Mouse (Mus musculus) limb, embryonic 11.5 days (tissue): ENCODE data around the gene Id1. TPM values are rescaled to one million over a fixed set of nuclear protein-coding genes. Genes with fewer than 3 reads are reported as not detected.

Source experiments
- ATAC-seq: fragments of 200-750 bp; cut with Nextera tagmentation; 2 replicates; pipeline ENCODE4 v1.8.0; 2017; ENCODE audit warnings: low read depth; ENCODE audit not compliant: insufficient number of reproducible peaks, low FRiP score, low TSS enrichment
- DNase-seq: peaks from one replicate; pipeline ENCODE4 v3.0.0-alpha.2; 2015; ENCODE audit warnings: low spot score
- H3K27ac ChIP-seq: fragments of 300-500 bp; sonication (generic); replicated peaks from 2 replicates; pipeline ENCODE4 v1.5.1; 2014; ENCODE audit warnings: low read depth, mild to moderate bottlenecking, low read length
- H3K27me3 ChIP-seq: fragments of 300-500 bp; sonication (generic); 2 replicates; pipeline ENCODE4 v1.6.1; 2014; ENCODE audit warnings: mild to moderate bottlenecking, low read length, mixed read lengths; ENCODE audit not compliant: control insufficient read depth, insufficient read depth
- H3K36me3 ChIP-seq: fragments of 300-500 bp; sonication (generic); 2 replicates; pipeline ENCODE4 v1.6.1; 2014; ENCODE audit warnings: mild to moderate bottlenecking, low read length, moderate library complexity, mixed read lengths; ENCODE audit not compliant: control insufficient read depth, insufficient read depth
- H3K4me1 ChIP-seq: fragments of 300-500 bp; sonication (generic); 2 replicates; pipeline ENCODE4 v1.6.1; 2014; ENCODE audit warnings: low read length, mixed read lengths; ENCODE audit not compliant: control insufficient read depth, insufficient read depth
- H3K4me2 ChIP-seq: fragments of 300-500 bp; sonication (generic); 2 replicates; pipeline ENCODE4 v1.6.1; 2014; ENCODE audit warnings: low read depth, mild to moderate bottlenecking, moderate library complexity; ENCODE audit not compliant: severe bottlenecking
- H3K4me3 ChIP-seq: fragments of 300-500 bp; sonication (generic); 2 replicates; pipeline ENCODE4 v1.5.1; 2014; ENCODE audit warnings: low read depth, low read length
- H3K9ac ChIP-seq: fragments of 300-500 bp; sonication (generic); 2 replicates; pipeline ENCODE4 v1.6.1; 2014; ENCODE audit warnings: mild to moderate bottlenecking, low read length
- H3K9me3 ChIP-seq: fragments of 300-500 bp; sonication (generic); 2 replicates; pipeline ENCODE4 v1.6.1; 2016; ENCODE audit warnings: low read length; ENCODE audit not compliant: control insufficient read depth
- WGBS: fragments of 180-500 bp; shearing (Covaris S2); extraction: QIAGEN DNeasy Blood & Tissue Kit; methylation state at CpG from one replicate; pipeline ENCODE4 v1.1.7; 2014; 5-methylcytosine and 5-hydroxymethylcytosine counted together
- microRNA-seq: library from miRNA; unstranded; fragments of <30 nt; microRNA quantifications from one replicate; pipeline ENCODE4, GENCODE M21; 2016
- polyA plus RNA-seq: library from polyadenylated mRNA; unstranded; fragments of >200 nt; fragmentation: Nextera tagmentation; extraction: Ambion mirVana; gene quantifications from 2 replicates; pipeline ENCODE4 v1.2.1, GENCODE M21; 2014

Gene Id1
- polyA plus RNA-seq, 1 experiment from 2014 or later: 248 TPM

- no peak for DNase-seq
- WGBS: 59% methylated on average over 18 of the region's 18 CpGs
- Histone ChIP-seq H3K27me3 (no peaks in the 10 kb centered on the region), H3K9ac (no peak overlapping the region), H3K9me3 (no peaks in the 10 kb centered on the region), H3K27ac (peak overlapping the region; percentile 16), H3K36me3 (peaks cover 2% of the 10 kb centered on the region; the same call in 1 of the 2 replicates), H3K4me2 (no peak overlapping the region), H3K4me1 (no peaks in the 10 kb centered on the region), H3K4me3 (no peak overlapping the region)
- ATAC-seq: no peak
These were observed 49.6 kb downstream of the Id1 start for GRCm38 (mm10) chr2:152785446-152786350.

Small RNA genes within 50 kb of the gene (microRNA-seq; reads per million reads assigned to microRNA genes)
- not detected for gene Gm23802

Other genes with a start within 250 kb of the Id1 start
- not detected in 2 replicates for gene Defb22, start 246.1 kb upstream of the Id1 start, polyA plus RNA-seq
- not detected in 2 replicates for gene Defb26, start 224.6 kb upstream of the Id1 start, polyA plus RNA-seq
- not detected in 2 replicates for gene Defb28, start 218.0 kb upstream of the Id1 start, polyA plus RNA-seq
- gene Defb29, start 196.2 kb upstream of the Id1 start, polyA plus RNA-seq: not detected in 2 replicates
- gene Gm17416, start 166.9 kb upstream of the Id1 start, polyA plus RNA-seq: not detected in 2 replicates
- gene Defb21, start 163.5 kb upstream of the Id1 start, polyA plus RNA-seq: not detected in 2 replicates
- not detected in 2 replicates for gene Defb19, start 155.9 kb upstream of the Id1 start, polyA plus RNA-seq
- not detected in 2 replicates for gene Defb45, start 136.9 kb upstream of the Id1 start, polyA plus RNA-seq
- gene Defb36, start 131.9 kb upstream of the Id1 start, polyA plus RNA-seq: not detected in 2 replicates
- 0.89 TPM in 1 of 2 replicates, not detected in the other for gene Defb25, start 113.2 kb upstream of the Id1 start, polyA plus RNA-seq
- 0.69 and 0.88 TPM in 2 replicates for gene Rem1, start 109.3 kb upstream of the Id1 start, polyA plus RNA-seq
- gene H13, start 66.8 kb upstream of the Id1 start, polyA plus RNA-seq: 123 and 126 TPM in 2 replicates
- 37.1 and 38.5 TPM in 2 replicates for gene Mcts2, start 49.2 kb upstream of the Id1 start, polyA plus RNA-seq
- 18.5 and 22.3 TPM in 2 replicates for gene Cox4i2, start 17.9 kb downstream of the Id1 start, polyA plus RNA-seq
- gene Bcl2l1, start 95.5 kb downstream of the Id1 start, polyA plus RNA-seq: 109 and 110 TPM in 2 replicates
- 172 and 182 TPM in 2 replicates for gene Tpx2, start 111.7 kb downstream of the Id1 start, polyA plus RNA-seq
- not detected in 2 replicates for gene Mylk2, start 175.1 kb downstream of the Id1 start, polyA plus RNA-seq
- 0.29 and 0.38 TPM in 2 replicates for gene Foxs1, start 197.0 kb downstream of the Id1 start, polyA plus RNA-seq
- gene Dusp15, start 215.4 kb downstream of the Id1 start, polyA plus RNA-seq: 0.37 and 1.0 TPM in 2 replicates
- 0.35 and 0.62 TPM in 2 replicates for gene Ttll9, start 226.2 kb downstream of the Id1 start, polyA plus RNA-seq